Mouse (Mus musculus) intestine, embryonic 14.5 days (tissue): ENCODE data around the gene Clec4f. TPM values are rescaled to one million over a fixed set of nuclear protein-coding genes. Genes with fewer than 3 reads are reported as not detected.

Source experiments
- ATAC-seq: fragments of 200-750 bp; cut with Nextera tagmentation; replicated peaks from 2 replicates; pipeline ENCODE4 v1.8.0; 2017; ENCODE audit warnings: low read depth, moderate number of reproducible peaks, moderate TSS enrichment, moderate library complexity; ENCODE audit not compliant: low FRiP score, low TSS enrichment
- DNase-seq: peaks from one replicate; pipeline ENCODE4 v3.0.0-alpha.2; 2018; ENCODE audit warnings: low spot score
- H3K27ac ChIP-seq: fragments of 300-500 bp; sonication (generic); 2 replicates; pipeline ENCODE4 v1.5.1; 2014; ENCODE audit warnings: low read depth, mild to moderate bottlenecking, control low read depth
- H3K27me3 ChIP-seq: fragments of 300-500 bp; sonication (generic); replicated peaks from 2 replicates; pipeline ENCODE4 v1.6.1; 2014; ENCODE audit warnings: low read length, control low read depth; ENCODE audit not compliant: control insufficient read depth, insufficient read depth
- H3K36me3 ChIP-seq: fragments of 300-500 bp; sonication (generic); 2 replicates; pipeline ENCODE4 v1.6.1; 2014; ENCODE audit warnings: low read length, control low read depth; ENCODE audit not compliant: control insufficient read depth, insufficient read depth
- H3K4me1 ChIP-seq: fragments of 300-500 bp; sonication (generic); replicated peaks from 2 replicates; pipeline ENCODE4 v1.6.1; 2014; ENCODE audit warnings: low read length, control low read depth, mixed read lengths; ENCODE audit not compliant: control insufficient read depth, insufficient read depth
- H3K4me2 ChIP-seq: fragments of 300-500 bp; sonication (generic); 2 replicates; pipeline ENCODE4 v1.6.1; 2014; ENCODE audit warnings: low read length
- H3K4me3 ChIP-seq: fragments of 300-500 bp; sonication (generic); 2 replicates; pipeline ENCODE4 v1.5.1; 2014; ENCODE audit warnings: low read depth, low read length, control low read depth, mixed read lengths
- H3K9ac ChIP-seq: fragments of 300-500 bp; sonication (generic); 2 replicates; pipeline ENCODE4 v1.6.1; 2014; ENCODE audit warnings: mild to moderate bottlenecking, low read length
- H3K9me3 ChIP-seq: fragments of 300-500 bp; sonication (generic); 2 replicates; pipeline ENCODE4 v1.6.1; 2016; ENCODE audit warnings: low read length, control low read depth; ENCODE audit not compliant: control insufficient read depth
- WGBS: fragments of 180-500 bp; shearing (Covaris S2); extraction: QIAGEN DNeasy Blood & Tissue Kit; methylation state at CpG from one replicate; pipeline ENCODE4 v1.1.7; 2014; 5-methylcytosine and 5-hydroxymethylcytosine counted together
- polyA plus RNA-seq: library from polyadenylated mRNA; unstranded; fragments of >200 nt; fragmentation: Nextera tagmentation; extraction: Ambion mirVana; gene quantifications from 2 replicates; pipeline ENCODE4 v1.2.1, GENCODE M21; 2014

Gene Clec4f
- polyA plus RNA-seq, 1 experiment from 2014 or later, result not detected

- no peaks in the 10 kb centered on the region for H3K9me3 ChIP-seq
- no peak for DNase-seq
- H3K4me2 ChIP-seq, result no peak overlapping the region
- H3K27ac ChIP-seq, result no peak overlapping the region
- 40% methylated on average over 3 of the region's 3 CpGs for WGBS
- H3K4me1 ChIP-seq, result 0 out of 2 replicates have a peak, but pooled peaks cover 5% of the 10 kb centered on the region
- no peak overlapping the region for H3K9ac ChIP-seq
- no peaks in the 10 kb centered on the region for H3K27me3 ChIP-seq
- no peak for ATAC-seq
- H3K4me3 ChIP-seq, result no peak overlapping the region
- no peaks in the 10 kb centered on the region for H3K36me3 ChIP-seq
These were observed 58.0 kb downstream of the Clec4f start for GRCm38 (mm10) chr6:83597988-83598387.

DNA sequence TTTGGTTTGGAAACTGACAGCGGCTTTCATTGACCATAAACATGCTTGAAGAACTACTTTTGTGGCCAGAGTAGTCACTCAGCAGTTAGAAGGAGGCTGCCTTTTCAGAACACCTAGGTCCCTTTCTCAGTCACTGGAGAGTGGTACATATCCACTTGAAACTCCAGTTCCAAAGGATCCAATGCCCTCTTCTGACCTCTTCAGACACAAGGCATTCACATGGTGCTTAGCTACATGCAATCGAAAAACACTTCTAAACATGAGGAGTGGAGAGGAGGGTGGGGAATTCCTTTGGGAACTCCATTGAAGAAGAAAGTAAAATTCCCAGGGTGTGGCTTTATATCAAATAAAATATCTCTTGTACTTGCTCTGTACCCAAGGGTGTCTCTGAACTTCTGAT is 61.0 kb downstream of the Clec4f start:
- H3K4me3 ChIP-seq, result no peak overlapping the region
- ATAC-seq, result no peak
- WGBS, result 81% methylated on average over 2 of the region's 2 CpGs
- DNase-seq, result no peak
- no peak overlapping the region for H3K4me2 ChIP-seq
- H3K27ac ChIP-seq, result no peak overlapping the region
- no peaks in the 10 kb centered on the region for H3K36me3 ChIP-seq
- H3K4me1 ChIP-seq, result 0 out of 2 replicates have a peak, but pooled peaks cover 5% of the 10 kb centered on the region
- H3K9me3 ChIP-seq, result no peaks in the 10 kb centered on the region
- no peak overlapping the region for H3K9ac ChIP-seq
- no peaks in the 10 kb centered on the region for H3K27me3 ChIP-seq

Other genes with a start within 250 kb of the Clec4f start
- 35.1 and 40.1 TPM in 2 replicates for gene Tet3, start 197.1 kb downstream of the Clec4f start, polyA plus RNA-seq
- 70.0 and 89.6 TPM in 2 replicates for gene Dguok, start 149.2 kb downstream of the Clec4f start, polyA plus RNA-seq
- 1,357 and 1,367 TPM in 2 replicates for gene Actg2, start 119.9 kb downstream of the Clec4f start, polyA plus RNA-seq
- gene Stambp, start 83.5 kb downstream of the Clec4f start, polyA plus RNA-seq, result 23.8 and 26.0 TPM in 2 replicates
- gene Cd207, start 21.7 kb upstream of the Clec4f start, polyA plus RNA-seq, result not detected in 2 replicates
- not detected in 2 replicates for gene Vax2, start 55.1 kb upstream of the Clec4f start, polyA plus RNA-seq
- gene Atp6v1b1, start 86.8 kb upstream of the Clec4f start, polyA plus RNA-seq, result not detected in 2 replicates
- gene Ankrd53, start 106.5 kb upstream of the Clec4f start, polyA plus RNA-seq, result not detected in 2 replicates
- 71.1 and 79.3 TPM in 2 replicates for gene Tex261, start 119.6 kb upstream of the Clec4f start, polyA plus RNA-seq
- 59.9 and 69.9 TPM in 2 replicates for gene Nagk, start 138.8 kb upstream of the Clec4f start, polyA plus RNA-seq
- gene Paip2b, start 175.6 kb upstream of the Clec4f start, polyA plus RNA-seq, result 16.8 and 17.8 TPM in 2 replicates
- gene Zfp638, start 210.9 kb upstream of the Clec4f start, polyA plus RNA-seq, result 65.0 and 66.8 TPM in 2 replicates